Mouse (Mus musculus) megakaryocyte-erythroid progenitor cell, adult 5-6 weeks (primary cell): ENCODE data around the gene Tpr. TPM values are rescaled to one million over a fixed set of nuclear protein-coding genes. Genes with fewer than 3 reads are reported as not detected.

Experiments used
- ATAC-seq: replicated peaks from 2 replicates; pipeline ENCODE4 v1.8.0; 2016; ENCODE audit warnings: mild to moderate bottlenecking, inconsistent platforms; ENCODE audit not compliant: severe bottlenecking, poor library complexity, low FRiP score, low TSS enrichment
- total RNA-seq, 2 experiments: library from RNA; stranded (forward) in 1 of 2; stranded (reverse) in 1 of 2; fragments of 200-1000, 215-1000 nt in 1 of 2; fragments of >200 nt in 1 of 2; fragmentation: Nextera tagmentation in 1 of 2; gene quantifications; 2 replicates each; pipeline ENCODE4 v1.2.3; 2014 to 2017

The Tpr gene
- total RNA-seq, 2 experiments from 2014 or later: 387 to 600 TPM

DNA sequence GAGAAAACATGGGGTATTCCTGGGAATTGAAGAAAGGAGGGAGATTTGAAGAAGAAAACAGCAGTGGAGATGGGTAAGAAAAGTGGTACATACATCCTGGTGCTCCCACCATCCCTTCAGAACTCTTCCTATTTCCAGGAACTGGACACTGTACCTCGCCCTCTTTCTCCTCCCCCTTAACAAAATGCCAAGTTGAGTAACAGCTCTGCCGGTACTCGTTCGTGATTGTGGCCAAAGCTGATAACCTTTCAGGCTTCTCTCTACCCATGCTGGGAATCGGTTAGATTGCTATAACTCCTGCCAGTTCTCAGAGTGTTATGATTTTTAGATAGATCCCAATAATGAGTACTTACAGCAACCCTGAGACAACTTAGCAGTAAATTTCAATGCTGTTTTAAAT, 66.3 kb downstream of the Tpr start:
- ATAC-seq: no peak

DNA sequence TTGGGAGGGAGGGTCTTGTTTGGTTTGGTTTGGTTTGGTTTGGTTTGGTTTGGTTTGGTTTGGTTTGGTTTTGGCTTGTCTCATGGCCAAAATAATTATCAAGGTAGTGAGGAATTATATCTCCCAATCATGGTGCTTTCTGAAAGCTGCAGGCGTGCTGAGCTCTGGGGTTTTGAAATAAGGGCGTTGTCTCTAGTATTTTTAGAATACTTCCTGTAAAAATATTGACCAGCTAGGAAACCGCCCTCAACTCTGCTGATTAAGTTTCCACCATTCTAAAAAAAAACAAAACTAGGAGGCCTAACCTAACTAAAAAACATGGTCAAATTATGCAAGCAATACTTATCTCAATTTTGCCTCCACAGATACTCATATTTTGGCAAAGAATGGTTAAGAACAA, 67.0 kb downstream of the Tpr start:
- ATAC-seq: 0 out of 2 replicates have a peak, but pooled peaks have one; percentile 28

DNA sequence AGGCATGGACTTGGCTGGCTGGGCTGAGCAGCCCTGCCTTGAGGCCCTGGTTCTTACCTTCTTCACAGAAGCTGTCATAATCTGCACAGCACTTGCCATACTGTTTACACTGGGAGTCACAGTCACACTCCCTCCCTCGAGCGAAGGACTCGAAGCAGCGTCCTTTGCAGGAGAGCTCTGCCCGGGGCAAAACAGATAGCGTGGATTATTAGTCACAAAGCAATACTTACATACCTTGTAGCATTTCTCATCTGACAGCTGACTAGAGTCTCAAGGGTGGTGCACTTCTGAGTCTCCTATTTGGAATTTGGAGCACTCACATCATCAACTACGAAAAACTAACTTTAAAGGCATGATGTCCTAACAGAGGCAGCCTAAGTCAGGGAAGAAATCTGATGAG, 68.0 kb downstream of the Tpr start:
- no peak for ATAC-seq

DNA sequence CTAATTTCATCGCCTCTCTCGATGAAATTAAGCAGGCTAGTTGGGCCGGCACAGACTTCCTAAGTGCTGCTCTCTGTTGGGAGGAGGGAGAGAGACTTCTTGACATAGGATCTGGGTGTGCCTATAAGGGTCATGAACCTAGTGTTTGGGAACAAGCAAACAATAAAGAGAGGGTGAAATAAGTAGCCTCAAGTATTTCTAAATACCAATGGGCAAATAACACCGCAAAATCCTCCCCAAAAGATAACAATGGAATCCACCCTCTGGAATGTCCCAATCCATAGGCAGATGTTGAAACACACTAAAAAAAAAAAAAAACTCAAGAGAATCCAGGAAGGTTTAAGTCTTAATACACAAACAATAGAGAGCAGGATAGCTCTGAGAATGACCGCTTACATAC, 70.4 kb downstream of the Tpr start:
- no peak for ATAC-seq

DNA sequence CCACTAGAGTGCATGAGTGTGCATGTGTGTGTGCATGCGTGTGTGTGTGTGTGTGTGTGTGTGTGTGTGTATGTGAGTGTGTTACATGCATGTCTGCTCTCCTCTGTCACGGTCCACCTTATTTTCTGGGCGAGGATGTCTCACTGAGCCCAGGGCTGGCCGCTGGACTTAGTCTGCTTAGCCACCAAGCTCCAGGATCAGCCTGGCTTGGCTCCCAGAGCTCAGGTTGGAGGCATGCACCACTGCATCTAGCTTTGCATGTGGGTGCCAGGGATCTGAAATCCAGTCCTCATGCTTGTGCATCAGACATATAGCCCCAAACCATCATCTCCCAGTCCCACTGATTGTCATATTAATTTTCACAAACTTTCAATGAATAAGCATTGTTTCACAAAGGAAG, 71.1 kb downstream of the Tpr start:
- no peak for ATAC-seq

GRCm38 (mm10) chr1:150465364-150465763, 72.7 kb downstream of the Tpr start:
- ATAC-seq: no peak

GRCm38 (mm10) chr1:150466132-150466531, 73.5 kb downstream of the Tpr start, which contains the start of gene Prg4:
TSS of gene Prg4 (minus strand) at chr1:150466165.
- ATAC-seq: no peak

GRCm38 (mm10) chr1:150469992-150470391, 77.4 kb downstream of the Tpr start:
- ATAC-seq: no peak

GRCm38 (mm10) chr1:150472525-150472924, 79.9 kb downstream of the Tpr start:
- no peak for ATAC-seq

GRCm38 (mm10) chr1:150480674-150481073, 88.0 kb downstream of the Tpr start:
- ATAC-seq: no peak

- ATAC-seq: no peak
These were observed 96.5 kb downstream of the Tpr start for GRCm38 (mm10) chr1:150489148-150489547.

DNA sequence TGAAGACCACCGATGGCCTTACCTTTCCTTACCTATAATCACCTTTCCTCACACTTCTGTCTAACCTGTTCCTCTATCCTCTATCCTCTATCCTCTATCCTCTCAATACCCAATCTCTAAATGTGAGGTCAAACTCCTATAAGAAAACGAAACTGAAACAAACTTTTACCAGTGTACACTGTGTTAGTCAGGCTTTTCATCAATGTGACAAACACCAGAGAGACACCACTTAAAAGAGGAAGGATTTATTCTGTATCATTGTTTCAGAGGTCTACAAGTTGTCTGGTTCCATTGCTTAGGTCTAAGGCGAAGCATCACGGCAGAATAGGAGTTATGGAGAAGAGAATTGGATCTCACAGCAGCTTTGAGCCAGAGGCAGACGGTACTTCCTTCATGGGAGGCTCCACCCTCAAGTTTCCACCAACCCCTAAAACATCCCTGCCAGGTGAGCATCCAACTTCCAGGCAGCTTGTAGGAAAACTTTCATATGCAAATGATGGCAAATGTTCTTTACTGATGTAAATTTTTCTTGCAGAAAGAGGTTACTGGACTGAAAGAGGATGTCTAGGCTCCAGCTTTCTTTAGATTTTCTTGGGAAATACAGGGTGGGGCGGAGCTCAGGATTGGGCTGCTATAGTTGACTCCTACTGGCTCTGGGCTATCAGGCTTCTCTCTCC, 104.1 kb downstream of the Tpr start:
- ATAC-seq: peak; percentile 69

DNA sequence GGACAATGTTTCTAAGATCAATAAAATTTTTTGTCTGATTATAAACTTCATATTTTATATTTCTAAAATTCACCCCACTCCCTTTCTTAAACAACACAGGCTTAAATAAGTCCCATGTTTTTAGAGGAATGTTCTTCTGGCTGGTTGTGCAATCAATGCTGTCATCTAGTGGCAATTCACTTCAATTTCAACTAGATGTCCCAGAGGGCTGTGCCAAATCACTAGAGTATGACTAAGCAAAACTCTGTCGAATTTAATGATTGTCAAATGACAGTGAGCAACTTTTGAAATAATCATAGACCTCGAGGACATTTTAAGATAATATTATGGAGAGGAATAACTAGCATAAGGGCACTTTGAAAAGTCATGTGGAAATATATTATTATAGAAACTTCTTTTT, 105.1 kb downstream of the Tpr start:
- ATAC-seq: 0 out of 2 replicates have a peak, but pooled peaks have one; percentile 59

DNA sequence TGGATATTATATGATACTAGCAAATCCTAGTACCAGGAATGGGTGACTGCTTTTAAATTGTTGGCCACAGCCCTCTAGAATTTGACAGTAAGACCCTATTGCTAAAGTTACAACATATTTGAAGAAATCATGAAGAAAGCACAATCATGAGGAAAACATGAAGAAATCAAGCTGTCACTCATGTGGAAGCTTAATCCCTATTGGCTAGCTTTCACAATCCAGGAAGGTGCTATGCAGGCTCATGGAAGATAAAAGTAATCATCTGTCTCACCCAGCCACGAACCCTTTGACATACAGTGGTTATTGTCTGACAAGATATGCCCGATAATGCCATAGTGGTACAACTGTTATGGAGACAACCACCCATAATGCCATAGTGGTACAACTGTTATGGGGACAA, 105.5 kb downstream of the Tpr start:
- no peak for ATAC-seq

Other genes with a start within 250 kb of the Tpr start
- gene Pdc, start 73.4 kb upstream of the Tpr start, total RNA-seq (2014; fragmentation: Nextera tagmentation): not detected in 2 replicates
- gene Pdc, start 73.4 kb upstream of the Tpr start, total RNA-seq (2017): not detected in 2 replicates
- 18.8 and 37.6 TPM in 2 replicates for gene Odr4, start 242 bp downstream of the Tpr start, total RNA-seq (2014; fragmentation: Nextera tagmentation)
- gene Odr4, start 242 bp downstream of the Tpr start, total RNA-seq (2017): 82.6 and 89.2 TPM in 2 replicates
- gene Prg4, start 73.3 kb downstream of the Tpr start, total RNA-seq (2014; fragmentation: Nextera tagmentation): not detected in 2 replicates
- not detected in 2 replicates for gene Prg4, start 73.3 kb downstream of the Tpr start, total RNA-seq (2017)